Mouse (Mus musculus): ENCODE results near the gene Vmn1r80.
"Not testable (repeated sequence)": the region's sequence is repeated elsewhere in the genome, so short reads cannot be mapped to it uniquely, and the experiment has no call there.

Vmn1r80 gene
- long read RNA-seq, experiment 1, result 0 reads
- long read RNA-seq, experiment 2, result 0 reads

- intact Hi-C loops (cut with DNase I), result no loop called here
Observed at GRCm38 (mm10) chr7:12188986-12189385, at the start of gene Vmn1r80. Vmn1r80 (plus strand) TSS chr7:12189286.

DNA sequence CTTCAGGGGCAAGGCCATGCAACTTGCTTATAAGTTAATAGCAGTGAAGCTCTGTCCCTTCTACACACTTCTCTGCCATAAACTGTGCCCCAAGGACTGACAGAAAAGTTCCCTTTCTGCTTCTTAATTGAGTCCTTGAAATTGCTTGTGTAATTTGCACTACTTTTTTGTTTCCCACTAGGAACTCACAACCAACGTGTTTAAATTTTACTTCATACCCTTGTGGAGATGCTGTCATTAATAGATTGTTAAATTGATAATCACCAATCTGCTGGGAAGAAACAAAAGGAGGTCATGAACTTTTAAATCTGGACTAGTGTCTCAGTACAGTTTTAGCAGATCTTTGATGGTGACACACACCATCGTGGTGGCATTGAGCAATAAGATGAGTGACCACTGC is 39.1 kb upstream of the Vmn1r80 start, which contains the start of gene Vmn1r78:
Gene Vmn1r78, plus strand, starts transcription at position 301 of the 400 bp plus-strand sequence.
- intact Hi-C loops (cut with DNase I), result no loop called here

DNA sequence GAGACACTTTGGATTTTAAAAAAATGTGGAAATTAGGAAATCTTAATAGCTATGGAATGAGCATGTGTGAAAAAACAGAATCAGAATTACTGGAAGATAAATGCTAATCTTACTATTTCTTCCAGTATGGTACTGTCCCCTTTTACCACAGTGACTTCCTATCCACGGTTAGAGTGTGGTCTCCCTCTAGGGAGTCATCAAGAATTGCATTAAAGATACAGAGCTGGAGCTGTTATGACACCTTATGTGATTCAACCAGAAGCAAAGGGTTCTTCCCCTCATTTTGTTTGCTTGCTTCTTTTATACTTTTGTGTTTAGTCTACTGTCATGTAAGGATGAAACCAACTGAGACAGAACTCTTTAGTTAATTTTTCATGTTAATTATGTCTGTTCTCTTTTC is 32.6 kb upstream of the Vmn1r80 start:
- intact Hi-C loops (cut with DNase I), result not testable (repeated sequence)

GRCm38 (mm10) chr7:12170979-12171378 is 18.1 kb upstream of the Vmn1r80 start, which contains the start of gene Vmn1r79:
Vmn1r79 (plus strand) TSS chr7:12171279.
- intact Hi-C loops (cut with DNase I), result not testable (repeated sequence)

DNA sequence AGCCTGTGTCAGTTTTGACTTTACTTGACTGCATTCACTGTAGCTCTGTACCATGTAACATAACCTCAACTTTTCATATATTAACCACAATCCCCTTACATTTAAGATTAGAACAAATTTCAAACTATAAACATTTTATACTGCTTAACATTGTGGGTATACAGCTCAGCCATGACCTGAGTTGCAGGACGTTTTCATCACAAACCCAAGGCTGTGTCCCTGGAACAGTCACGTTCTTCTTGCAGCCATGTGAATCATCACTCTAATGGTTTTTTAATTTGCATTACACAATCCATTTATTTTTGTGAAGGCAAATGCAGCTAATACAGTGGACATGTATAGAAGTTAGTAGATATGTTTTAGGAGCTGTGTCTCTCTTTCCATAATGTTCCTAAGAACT is 16.2 kb upstream of the Vmn1r80 start:
- intact Hi-C loops (cut with DNase I), result not testable (repeated sequence)

- intact Hi-C loops (cut with DNase I), result no loop called here
Observed at GRCm38 (mm10) chr7:12204141-12204540, 15.1 kb downstream of the Vmn1r80 start.
